Comparison of ENCODE assay signal across 21 mouse cellular contexts in genomic region chr2:163491351-163491750, GRCm38 (mm10). TPM values are rescaled to one million over a fixed set of nuclear protein-coding genes. Genes with fewer than 3 reads are reported as not detected.
A peak's percentile ranks its signal among the peaks of the same experiment; 100 is the strongest.
DNase-seq lines count a peak whose midpoint lies in the region; ATAC-seq and TF ChIP-seq lines count a peak whose summit lies in the region.
"Had no signal": no experiment of that assay in that cellular context is flagged by ENCODE, and none has a peak within 500 bp of the region (broad histone marks: within the 10 kb centered on the region; RNA-seq: fewer than 3 reads in every experiment).

No protein-coding gene starts in this region.

- no peaks in the 10 kb centered on the region for H3K79me2 ChIP-seq in myocyte (ENCODE audit: control insufficient read depth, insufficient read depth)

- H3K4me3 ChIP-seq in forebrain, embryonic 13.5 days: no peak overlapping the region
- H3K4me3 ChIP-seq in forebrain, embryonic 10.5 days: no peak overlapping the region
- no peak overlapping the region for H3K4me3 ChIP-seq in kidney, postnatal 0 days (replicated peaks; ENCODE audit: low read depth, low read length)
- H3K4me3 ChIP-seq in midbrain, postnatal 0 days (ENCODE audit: low read depth, low read length): no peak overlapping the region
- H3K4me3 ChIP-seq in midbrain, embryonic 10.5 days: no peak overlapping the region
- H3K4me3 ChIP-seq in myocyte: peak overlapping the region; percentile 7

- ATAC-seq in forebrain, embryonic 13.5 days: 0 out of 2 replicates have a peak, but pooled peaks have one; percentile 27
- no peak; the same call in 1 of the 2 replicates for ATAC-seq in kidney, postnatal 0 days (replicated peaks; ENCODE audit: low FRiP score, low read depth)
- no peak for ATAC-seq in midbrain, postnatal 0 days (ENCODE audit: low FRiP score)

- H3ac ChIP-seq in myocyte (ENCODE audit: control insufficient read depth, insufficient read length): no peak overlapping the region

- TF ChIP-seq POLR2A in myocyte (IDR thresholded peaks at IDR 0.05; ENCODE audit: insufficient read length, low read depth): no peak

- H3K36me3 ChIP-seq in forebrain, embryonic 13.5 days (ENCODE audit: poor library complexity, severe bottlenecking): no peaks in the 10 kb centered on the region
- no peaks in the 10 kb centered on the region for H3K36me3 ChIP-seq in forebrain, embryonic 10.5 days (replicated peaks)
- H3K36me3 ChIP-seq in kidney, postnatal 0 days (ENCODE audit: insufficient read depth, low read length): no peaks in the 10 kb centered on the region
- no peaks in the 10 kb centered on the region for H3K36me3 ChIP-seq in midbrain, postnatal 0 days (ENCODE audit: insufficient read depth, low read length)
- H3K36me3 ChIP-seq in midbrain, embryonic 10.5 days: no peaks in the 10 kb centered on the region
- no peaks in the 10 kb centered on the region for H3K36me3 ChIP-seq in myocyte (ENCODE audit: control insufficient read depth, insufficient read depth)

- TF ChIP-seq CTCF in kidney, postnatal 0 days (IDR thresholded peaks at IDR 0.05; ENCODE audit: low read depth): no peak
- TF ChIP-seq CTCF in midbrain, postnatal 0 days (IDR thresholded peaks at IDR 0.05): no peak

- no peak for DNase-seq in forebrain, embryonic 10.5 days (ENCODE audit: extremely low spot score, low spot score)
- DNase-seq in kidney, postnatal 0 days (ENCODE audit: low spot score): peak; percentile 11
- DNase-seq in kidney, adult 8-10 months: no peak
- DNase-seq in midbrain, postnatal 0 days (ENCODE audit: low spot score): peak; percentile 58
- no peak for DNase-seq in midbrain, embryonic 10.5 days (ENCODE audit: low spot score)
- DNase-seq in ovary, postnatal 10 days (ENCODE audit: low spot score): no peak
- DNase-seq: adrenal gland, postnatal 10 days; B cell, adult 2 months; cerebellum, adult 9-11 months; heart, postnatal 14 days; kidney, postnatal 10 days; lung, adult 2 months; lung, postnatal 36 days; thymus, postnatal 14 days had no signal

- H3K9me3 ChIP-seq in forebrain, embryonic 13.5 days (replicated peaks): no peaks in the 10 kb centered on the region
- no peaks in the 10 kb centered on the region for H3K9me3 ChIP-seq in forebrain, embryonic 10.5 days
- no peaks in the 10 kb centered on the region for H3K9me3 ChIP-seq in kidney, postnatal 0 days (replicated peaks; ENCODE audit: low read length)
- no peaks in the 10 kb centered on the region for H3K9me3 ChIP-seq in midbrain, postnatal 0 days (ENCODE audit: low read length)
- H3K9me3 ChIP-seq in midbrain, embryonic 10.5 days (replicated peaks): no peaks in the 10 kb centered on the region

- no peaks in the 10 kb centered on the region for H3K4me1 ChIP-seq in forebrain, embryonic 13.5 days
- peaks cover 16% of the 10 kb centered on the region for H3K4me1 ChIP-seq in forebrain, embryonic 10.5 days
- H3K4me1 ChIP-seq in kidney, postnatal 0 days (replicated peaks; ENCODE audit: insufficient read depth, low read length): no peaks in the 10 kb centered on the region
- no peaks in the 10 kb centered on the region for H3K4me1 ChIP-seq in midbrain, postnatal 0 days (ENCODE audit: insufficient read depth, low read length)
- peaks cover 32% of the 10 kb centered on the region for H3K4me1 ChIP-seq in midbrain, embryonic 10.5 days

- H3K27me3 ChIP-seq in forebrain, embryonic 13.5 days: 0 out of 2 replicates have a peak, but pooled peaks cover 3% of the 10 kb centered on the region
- H3K27me3 ChIP-seq in forebrain, embryonic 10.5 days (ENCODE audit: poor library complexity, severe bottlenecking): peaks cover 9% of the 10 kb centered on the region; the same call in 1 of the 2 replicates
- H3K27me3 ChIP-seq in kidney, postnatal 0 days (ENCODE audit: insufficient read depth, low read length): no peaks in the 10 kb centered on the region
- no peaks in the 10 kb centered on the region for H3K27me3 ChIP-seq in midbrain, postnatal 0 days (ENCODE audit: insufficient read depth, low read length)
- H3K27me3 ChIP-seq in midbrain, embryonic 10.5 days (ENCODE audit: low read depth, poor library complexity, severe bottlenecking): 0 out of 2 replicates have a peak, but pooled peaks cover 6% of the 10 kb centered on the region
- H3K27me3 ChIP-seq in myocyte (ENCODE audit: control insufficient read depth, insufficient read depth, insufficient read length): peaks cover 26% of the 10 kb centered on the region

- H3K9ac ChIP-seq in forebrain, embryonic 13.5 days: no peak overlapping the region
- no peak overlapping the region for H3K9ac ChIP-seq in kidney, postnatal 0 days (ENCODE audit: low read depth, low read length)
- no peak overlapping the region for H3K9ac ChIP-seq in midbrain, postnatal 0 days (replicated peaks; ENCODE audit: low read length, poor library complexity, severe bottlenecking)

- no peak overlapping the region for H3K27ac ChIP-seq in forebrain, embryonic 13.5 days
- H3K27ac ChIP-seq in forebrain, embryonic 10.5 days: no peak overlapping the region
- H3K27ac ChIP-seq in kidney, postnatal 0 days: no peak overlapping the region
- H3K27ac ChIP-seq in midbrain, postnatal 0 days (ENCODE audit: low read depth, low read length): no peak overlapping the region
- H3K27ac ChIP-seq in midbrain, embryonic 10.5 days (replicated peaks): no peak overlapping the region

- WGBS in forebrain, embryonic 13.5 days: 65% methylated on average over 7 of the region's 7 CpGs
- 72% methylated on average over 7 of the region's 7 CpGs for WGBS in forebrain, embryonic 10.5 days
- WGBS in kidney, postnatal 0 days: 58% methylated on average over 6 of the region's 7 CpGs
- WGBS in midbrain, postnatal 0 days: 68% methylated on average over 6 of the region's 7 CpGs
- WGBS in midbrain, embryonic 10.5 days: 59% methylated on average over 7 of the region's 7 CpGs

- H3K4me2 ChIP-seq in forebrain, embryonic 13.5 days: no peak overlapping the region
- H3K4me2 ChIP-seq in kidney, postnatal 0 days (ENCODE audit: low read length): no peak overlapping the region
- no peak overlapping the region for H3K4me2 ChIP-seq in midbrain, postnatal 0 days (ENCODE audit: low read depth, low read length, poor library complexity, severe bottlenecking)
- H3K4me2 ChIP-seq in myocyte (ENCODE audit: low read depth): no peak overlapping the region
- H3K4me2 ChIP-seq: heart, embryonic 11.5 days; liver, embryonic 11.5 days had no signal

TF ChIP-seq in myocyte, 11 proteins besides CTCF, POLR2A, EP300 and RAD21:
- TF ChIP-seq CEBPB (IDR thresholded peaks at IDR 0.05; ENCODE audit: insufficient read depth, poor library complexity, severe bottlenecking) (no peak), MYOD1 (IDR thresholded peaks at IDR 0.05; ENCODE audit: control insufficient read depth in 1 of 3, insufficient read length in 2 of 3, low read depth in 2 of 3) (peak in 1 of 3 experiments; percentile 18), MAX (IDR thresholded peaks at IDR 0.05; ENCODE audit: low read depth) (no peak), MYOG (IDR thresholded peaks at IDR 0.05; ENCODE audit: control insufficient read depth in 1 of 3, insufficient read depth in 1 of 3, insufficient read length in 2 of 3, low read depth in 2 of 3) (peak in 1 of 3 experiments; percentile 45), REST (IDR thresholded peaks at IDR 0.05; ENCODE audit: insufficient read depth, insufficient read length) (no peak)

RNA-seq across cellular contexts. Expression of gene R3hdml, which starts 0.8 kb away (rescaled TPM):
- 0.16 TPM in 1 of 2 replicates, not detected in the other for polyA plus RNA-seq in forebrain, embryonic 13.5 days (2015; fragmentation: Nextera tagmentation; extraction: Ambion mirVana)
- not detected in 2 replicates for polyA plus RNA-seq in forebrain, embryonic 10.5 days (2016; fragmentation: Nextera tagmentation; extraction: Ambion mirVana)
- polyA plus RNA-seq in kidney, postnatal 0 days (2015; fragmentation: Nextera tagmentation; extraction: Ambion mirVana): 27.4 and 29.8 TPM in 2 replicates
- 0.38 TPM in 2 replicates for total RNA-seq in midbrain, postnatal 0 days (2014; rRNA removed)
- polyA plus RNA-seq in midbrain, postnatal 0 days (2015; fragmentation: Nextera tagmentation; extraction: Ambion mirVana): 0.21 and 0.70 TPM in 2 replicates
- polyA plus RNA-seq in midbrain, embryonic 10.5 days (2016; fragmentation: Nextera tagmentation; extraction: Ambion mirVana): not detected in 2 replicates
- polyA plus RNA-seq in myocyte (2012; fragmentation: generic; extraction: Trizol): 44.0 TPM
- total RNA-seq: adrenal gland, postnatal 10 days; gastrocnemius, adult 18-20 months; heart, postnatal 14 days had no signal
- polyA plus RNA-seq: gonadal fat pad, adult 2 months; heart, embryonic 11.5 days; liver, embryonic 11.5 days; lung, adult 2 months had no signal

RNA-seq across cellular contexts. Expression of gene Hnf4a, which starts 15.3 kb away (rescaled TPM):
- not detected in 2 replicates for polyA plus RNA-seq in forebrain, embryonic 13.5 days (2015; fragmentation: Nextera tagmentation; extraction: Ambion mirVana)
- polyA plus RNA-seq in forebrain, embryonic 10.5 days (2016; fragmentation: Nextera tagmentation; extraction: Ambion mirVana): not detected in 2 replicates
- 21.6 and 24.3 TPM in 2 replicates for polyA plus RNA-seq in kidney, postnatal 0 days (2015; fragmentation: Nextera tagmentation; extraction: Ambion mirVana)
- not detected in 2 replicates for total RNA-seq in midbrain, postnatal 0 days (2014; rRNA removed)
- polyA plus RNA-seq in midbrain, postnatal 0 days (2015; fragmentation: Nextera tagmentation; extraction: Ambion mirVana): not detected in 2 replicates
- 0.02 TPM in 1 of 2 replicates, not detected in the other for polyA plus RNA-seq in midbrain, embryonic 10.5 days (2016; fragmentation: Nextera tagmentation; extraction: Ambion mirVana)
- polyA plus RNA-seq in myocyte (2012; fragmentation: generic; extraction: Trizol): not detected
- polyA plus RNA-seq: neural tube, embryonic 11.5 days had no signal

RNA-seq across cellular contexts. Expression of gene Fitm2, which starts 18.9 kb away (rescaled TPM):
- 10.2 and 11.0 TPM in 2 replicates for polyA plus RNA-seq in forebrain, embryonic 13.5 days (2015; fragmentation: Nextera tagmentation; extraction: Ambion mirVana)
- 10.9 and 11.1 TPM in 2 replicates for polyA plus RNA-seq in forebrain, embryonic 10.5 days (2016; fragmentation: Nextera tagmentation; extraction: Ambion mirVana)
- 10.3 and 10.4 TPM in 2 replicates for polyA plus RNA-seq in kidney, postnatal 0 days (2015; fragmentation: Nextera tagmentation; extraction: Ambion mirVana)
- 24.5 and 29.9 TPM in 2 replicates for total RNA-seq in midbrain, postnatal 0 days (2014; rRNA removed)
- 15.3 and 15.4 TPM in 2 replicates for polyA plus RNA-seq in midbrain, postnatal 0 days (2015; fragmentation: Nextera tagmentation; extraction: Ambion mirVana)
- polyA plus RNA-seq in midbrain, embryonic 10.5 days (2016; fragmentation: Nextera tagmentation; extraction: Ambion mirVana): 9.8 and 11.2 TPM in 2 replicates
- 24.6 TPM for polyA plus RNA-seq in myocyte (2012; fragmentation: generic; extraction: Trizol)

RNA-seq across cellular contexts. Expression of gene Gdap1l1, which starts 53.1 kb away (rescaled TPM):
- polyA plus RNA-seq in forebrain, embryonic 13.5 days (2015; fragmentation: Nextera tagmentation; extraction: Ambion mirVana): 79.5 and 82.0 TPM in 2 replicates
- 10.0 and 11.8 TPM in 2 replicates for polyA plus RNA-seq in forebrain, embryonic 10.5 days (2016; fragmentation: Nextera tagmentation; extraction: Ambion mirVana)
- polyA plus RNA-seq in kidney, postnatal 0 days (2015; fragmentation: Nextera tagmentation; extraction: Ambion mirVana): 0.64 and 0.74 TPM in 2 replicates
- 150 and 182 TPM in 2 replicates for total RNA-seq in midbrain, postnatal 0 days (2014; rRNA removed)
- 147 and 155 TPM in 2 replicates for polyA plus RNA-seq in midbrain, postnatal 0 days (2015; fragmentation: Nextera tagmentation; extraction: Ambion mirVana)
- polyA plus RNA-seq in midbrain, embryonic 10.5 days (2016; fragmentation: Nextera tagmentation; extraction: Ambion mirVana): 20.0 and 30.2 TPM in 2 replicates
- 0.43 TPM for polyA plus RNA-seq in myocyte (2012; fragmentation: generic; extraction: Trizol)
- total RNA-seq: heart, postnatal 14 days had no signal

Comparison
In these comparisons a context has a peak if more than half of its experiments do, and no peak if none do; other contexts are left out.
1. DNase-seq: peak in kidney, postnatal 0 days (single experiment) and midbrain, postnatal 0 days (single experiment); none in forebrain, embryonic 10.5 days (single experiment), kidney, adult 8-10 months (0 of 2), midbrain, embryonic 10.5 days (single experiment) and ovary, postnatal 10 days (single experiment).
2. RNA of gene R3hdml, which starts 0.8 kb away (polyA plus RNA-seq): 44.0 TPM in myocyte (single experiment) and 27.4 to 29.8 TPM in kidney, postnatal 0 days; 0.21 to 0.70 TPM in midbrain, postnatal 0 days, 0.16 TPM in forebrain, embryonic 13.5 days, not detected in forebrain, embryonic 10.5 days and not detected in midbrain, embryonic 10.5 days; every median in the first group is over 10 times any median in the second.
3. RNA of gene Hnf4a, which starts 15.3 kb away (polyA plus RNA-seq): 21.6 to 24.3 TPM in kidney, postnatal 0 days; 0.02 TPM in midbrain, embryonic 10.5 days, not detected in midbrain, postnatal 0 days, not detected in forebrain, embryonic 13.5 days, not detected in forebrain, embryonic 10.5 days and not detected in myocyte (single experiment); every median in the first group is over 10 times any median in the second.